ENCODE assay signal across 12 mouse cellular contexts in genomic region chr17:56729151-56729550, GRCm38 (mm10). TPM values are rescaled to one million over a fixed set of nuclear protein-coding genes. Genes with fewer than 3 reads are reported as not detected.
DNase-seq lines count a peak whose midpoint lies in the region.
"Had no signal": no experiment of that assay in that cellular context is flagged by ENCODE, and none has a peak within 500 bp of the region (broad histone marks: within the 10 kb centered on the region; RNA-seq: fewer than 3 reads in every experiment).

No protein-coding gene starts in this region.

- no peak overlapping the region for H3K4me3 ChIP-seq in heart, embryonic 10.5 days
- no peak overlapping the region for H3K4me3 ChIP-seq in hindbrain, embryonic 10.5 days
- H3K4me3 ChIP-seq: layer of hippocampus, adult 2 months; midbrain, embryonic 10.5 days had no signal

- DNase-seq in heart, embryonic 10.5 days (ENCODE audit: low spot score) = no peak
- no peak for DNase-seq in heart, postnatal 4 days
- peak; percentile 53 for DNase-seq in kidney, adult 9 months
- DNase-seq in kidney, postnatal 10 days = no peak
- DNase-seq in brain, adult 2 months (ENCODE audit: low read depth, low spot score) = peak; percentile 59
- DNase-seq in cerebellum, postnatal 25 days = peak; percentile 74 to 84
- DNase-seq in hindbrain, embryonic 10.5 days (ENCODE audit: low spot score) = no peak
- DNase-seq: thymus, postnatal 25 days had no signal

- peaks cover 39% of the 10 kb centered on the region; the same call in 1 of the 2 replicates for H3K27me3 ChIP-seq in heart, embryonic 10.5 days (ENCODE audit: insufficient read depth, poor library complexity, severe bottlenecking)
- H3K27me3 ChIP-seq in hindbrain, embryonic 10.5 days (ENCODE audit: insufficient read depth, poor library complexity, severe bottlenecking) = peaks cover 5% of the 10 kb centered on the region; the same call in 1 of the 2 replicates

- H3K36me3 ChIP-seq in heart, embryonic 10.5 days = peaks cover 10% of the 10 kb centered on the region
- peaks cover 13% of the 10 kb centered on the region for H3K36me3 ChIP-seq in hindbrain, embryonic 10.5 days

- H3K27ac ChIP-seq in heart, embryonic 10.5 days = peak overlapping the region; percentile 36; the same call in 1 of the 2 replicates
- no peak overlapping the region for H3K27ac ChIP-seq in hindbrain, embryonic 10.5 days
- H3K27ac ChIP-seq: layer of hippocampus, adult 2 months had no signal

- 55% methylated on average over 6 of the region's 6 CpGs for WGBS in heart, embryonic 10.5 days
- 59% methylated on average over 6 of the region's 6 CpGs for WGBS in hindbrain, embryonic 10.5 days

- H3K9me3 ChIP-seq in heart, embryonic 10.5 days = no peaks in the 10 kb centered on the region
- no peaks in the 10 kb centered on the region for H3K9me3 ChIP-seq in hindbrain, embryonic 10.5 days
- H3K9me3 ChIP-seq: midbrain, embryonic 10.5 days had no signal

- peaks cover 28% of the 10 kb centered on the region for H3K4me1 ChIP-seq in heart, embryonic 10.5 days
- H3K4me1 ChIP-seq in hindbrain, embryonic 10.5 days (replicated peaks) = peaks cover 35% of the 10 kb centered on the region

RNA-seq across cellular contexts. Expression of gene Vmac, which starts 11.3 kb away (rescaled TPM):
- polyA plus RNA-seq in heart, embryonic 10.5 days (2016; fragmentation: Nextera tagmentation; extraction: Ambion mirVana) = 10.2 and 12.7 TPM in 2 replicates
- 1 to 10 TPM; 5.3 to 8.0 TPM for total RNA-seq in heart, postnatal 4 days (2021)
- polyA plus RNA-seq in hindbrain, embryonic 10.5 days (2016; fragmentation: Nextera tagmentation; extraction: Ambion mirVana) = 12.7 and 18.6 TPM in 2 replicates

RNA-seq across cellular contexts. Expression of gene Ndufa11, which starts 11.6 kb away (rescaled TPM):
- polyA plus RNA-seq in heart, embryonic 10.5 days (2016; fragmentation: Nextera tagmentation; extraction: Ambion mirVana) = 518 and 632 TPM in 2 replicates
- 100 to 1,000 TPM; 705 to 809 TPM for total RNA-seq in heart, postnatal 4 days (2021)
- polyA plus RNA-seq in hindbrain, embryonic 10.5 days (2016; fragmentation: Nextera tagmentation; extraction: Ambion mirVana) = 398 and 446 TPM in 2 replicates

RNA-seq across cellular contexts. Expression of gene Nrtn, which starts 28.2 kb away (rescaled TPM):
- 3.3 and 7.4 TPM in 2 replicates for polyA plus RNA-seq in heart, embryonic 10.5 days (2016; fragmentation: Nextera tagmentation; extraction: Ambion mirVana)
- 10 to 100 TPM; 22.4 to 22.5 TPM for total RNA-seq in heart, postnatal 4 days (2021)
- 4.4 and 5.1 TPM in 2 replicates for polyA plus RNA-seq in hindbrain, embryonic 10.5 days (2016; fragmentation: Nextera tagmentation; extraction: Ambion mirVana)
- total RNA-seq: granulocyte monocyte progenitor cell, adult 5-6 weeks; neutrophil, adult 5-6 weeks had no signal

RNA-seq across cellular contexts. Expression of gene Dus3l, which starts 35.4 kb away (rescaled TPM):
- 39.6 and 41.4 TPM in 2 replicates for polyA plus RNA-seq in heart, embryonic 10.5 days (2016; fragmentation: Nextera tagmentation; extraction: Ambion mirVana)
- total RNA-seq in heart, postnatal 4 days (2021) = 10 to 100 TPM; 22.8 to 23.5 TPM
- polyA plus RNA-seq in hindbrain, embryonic 10.5 days (2016; fragmentation: Nextera tagmentation; extraction: Ambion mirVana) = 44.1 and 47.6 TPM in 2 replicates

RNA-seq across cellular contexts. Expression of gene Prr22, which starts 40.9 kb away (rescaled TPM):
- 1.3 and 2.1 TPM in 2 replicates for polyA plus RNA-seq in heart, embryonic 10.5 days (2016; fragmentation: Nextera tagmentation; extraction: Ambion mirVana)
- under 1 TPM; 0.41 to 0.61 TPM for total RNA-seq in heart, postnatal 4 days (2021)
- 1.3 TPM in 2 replicates for polyA plus RNA-seq in hindbrain, embryonic 10.5 days (2016; fragmentation: Nextera tagmentation; extraction: Ambion mirVana)

Comparison
In these comparisons a context has a peak if more than half of its experiments do, and no peak if none do; other contexts are left out.
1. DNase-seq: peak in kidney, adult 9 months (single experiment), brain, adult 2 months (single experiment) and cerebellum, postnatal 25 days (2 of 2); none in heart, embryonic 10.5 days (single experiment), heart, postnatal 4 days (single experiment), kidney, postnatal 10 days (single experiment) and hindbrain, embryonic 10.5 days (single experiment).